Comparison of ENCODE assay signal across 9 mouse cellular contexts in the genomic region with DNA sequence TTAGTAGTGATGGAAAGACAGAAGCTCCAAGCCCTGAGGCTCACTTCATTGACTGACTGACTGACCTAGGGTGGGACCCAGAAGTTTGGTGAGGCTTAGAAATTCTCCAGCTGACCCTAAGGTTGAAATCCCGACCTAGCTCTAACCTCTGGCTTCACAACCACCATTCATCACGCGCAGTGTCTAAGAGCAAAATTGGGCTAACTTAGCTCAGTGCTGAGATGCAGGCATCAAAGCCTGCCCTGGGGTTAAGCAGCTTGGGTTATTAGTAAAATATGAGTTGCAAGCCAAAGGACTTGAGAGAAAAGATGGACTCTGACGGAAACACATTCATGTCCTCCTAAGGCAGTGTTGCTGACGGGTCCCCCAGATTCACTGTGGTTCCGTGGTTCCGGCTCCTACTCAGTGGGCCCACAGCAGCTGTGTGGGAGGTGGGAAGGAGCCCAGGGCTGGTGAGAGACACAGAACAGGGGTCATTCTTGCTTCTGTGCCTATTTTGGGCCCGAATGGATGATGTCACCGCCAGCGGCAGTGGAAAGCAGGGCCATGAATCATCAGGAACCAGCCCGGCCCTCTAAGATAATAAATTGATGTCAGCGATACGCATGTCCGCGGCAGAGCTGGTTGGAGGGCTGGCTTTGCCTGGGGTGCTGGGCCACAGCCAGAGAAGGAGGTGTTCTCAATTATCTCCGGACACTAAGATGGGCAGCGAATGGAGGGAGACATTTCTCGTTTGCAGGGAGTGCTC.
DNase-seq lines count a peak whose midpoint lies in the region; ATAC-seq lines count a peak whose summit lies in the region.
"Had no signal": no experiment of that assay in that cellular context is flagged by ENCODE, and none has a peak within 500 bp of the region (broad histone marks: within the 10 kb centered on the region; RNA-seq: fewer than 3 reads in every experiment).

No protein-coding gene starts in this region.

- DNase-seq in cerebellum, adult 18-20 months: peak; percentile 32 to 36
- no peak for DNase-seq in cerebellum, adult 11-12 months
- peak; percentile 10 for DNase-seq in CD4-positive helper T cell, adult 2 months (ENCODE audit: low read depth, low spot score)
- DNase-seq in frontal cortex, postnatal 36 days (ENCODE audit: low spot score in 2 of 2): peak; percentile 25 to 39
- DNase-seq in hindbrain, embryonic 11.5 days (ENCODE audit: low spot score): no peak
- DNase-seq in left cerebral cortex, postnatal 4 days: peak; percentile 50
- DNase-seq in skeletal muscle tissue, adult 2 months (ENCODE audit: low read depth, low spot score): peak; percentile 52
- no peak for DNase-seq in thymus, postnatal 4 days

- no peaks in the 10 kb centered on the region; the same call in 1 of the 2 replicates for H3K36me3 ChIP-seq in hindbrain, embryonic 11.5 days (ENCODE audit: control insufficient read depth, insufficient read depth, low read length)

- no peaks in the 10 kb centered on the region for H3K27me3 ChIP-seq in hindbrain, embryonic 11.5 days (ENCODE audit: control insufficient read depth, insufficient read depth, low read length)
- H3K27me3 ChIP-seq: embryonic facial prominence, embryonic 12.5 days had no signal

- no peak overlapping the region for H3K4me3 ChIP-seq in hindbrain, embryonic 11.5 days (ENCODE audit: low read depth, low read length)
- H3K4me3 ChIP-seq: embryonic facial prominence, embryonic 12.5 days had no signal

- H3K27ac ChIP-seq in hindbrain, embryonic 11.5 days (ENCODE audit: low read depth, low read length): peak overlapping the region; percentile 54
- H3K27ac ChIP-seq: embryonic facial prominence, embryonic 12.5 days had no signal

- H3K9me3 ChIP-seq in hindbrain, embryonic 11.5 days (ENCODE audit: control insufficient read depth, low read length): no peaks in the 10 kb centered on the region
- H3K9me3 ChIP-seq: embryonic facial prominence, embryonic 12.5 days had no signal

- H3K4me1 ChIP-seq in hindbrain, embryonic 11.5 days (replicated peaks; ENCODE audit: control insufficient read depth, insufficient read depth, low read length): peaks cover 19% of the 10 kb centered on the region

- no peak overlapping the region for H3K9ac ChIP-seq in hindbrain, embryonic 11.5 days (ENCODE audit: low read depth, low read length)
- H3K9ac ChIP-seq: embryonic facial prominence, embryonic 12.5 days had no signal

- no peak overlapping the region for H3K4me2 ChIP-seq in hindbrain, embryonic 11.5 days (replicated peaks; ENCODE audit: low read depth, low read length)
- H3K4me2 ChIP-seq: embryonic facial prominence, embryonic 12.5 days had no signal

- intact Hi-C loops in left cerebral cortex, postnatal 4 days (cut with DNase I): no loop called here

- ATAC-seq in hindbrain, embryonic 11.5 days (ENCODE audit: low FRiP score): no peak

- 52% methylated on average over 18 of the region's 18 CpGs for WGBS in hindbrain, embryonic 11.5 days

Comparison
In these comparisons a context has a peak if more than half of its experiments do, and no peak if none do; other contexts are left out.
1. DNase-seq: peak in cerebellum, adult 18-20 months (2 of 2), CD4-positive helper T cell, adult 2 months (single experiment), frontal cortex, postnatal 36 days (2 of 2), left cerebral cortex, postnatal 4 days (single experiment) and skeletal muscle tissue, adult 2 months (single experiment); none in cerebellum, adult 11-12 months (single experiment), hindbrain, embryonic 11.5 days (single experiment) and thymus, postnatal 4 days (single experiment).